Mouse (Mus musculus) adrenal gland, adult 8-10 months (tissue): ENCODE measurements around the gene Scn5a. TPM values are rescaled to one million over a fixed set of nuclear protein-coding genes. Genes with fewer than 3 reads are reported as not detected.

Experiments used
- DNase-seq: peaks from one replicate; pipeline ENCODE4 v3.0.0; 2022
- total RNA-seq, 4 experiments: library from RNA; stranded (reverse); gene quantifications; 2 replicates each; pipeline ENCODE4 v1.2.4; 2022

Scn5a gene
- under 1 TPM in 3 of 4 experiments, not detected in 1; 0.03 to 0.78 (median 0.10) TPM for total RNA-seq

- DNase-seq, result no peak
Observed at GRCm38 (mm10) chr9:119578636-119579438, at the start of gene Scn5a. Scn5a (minus strand) TSS chr9:119579016.

DNA sequence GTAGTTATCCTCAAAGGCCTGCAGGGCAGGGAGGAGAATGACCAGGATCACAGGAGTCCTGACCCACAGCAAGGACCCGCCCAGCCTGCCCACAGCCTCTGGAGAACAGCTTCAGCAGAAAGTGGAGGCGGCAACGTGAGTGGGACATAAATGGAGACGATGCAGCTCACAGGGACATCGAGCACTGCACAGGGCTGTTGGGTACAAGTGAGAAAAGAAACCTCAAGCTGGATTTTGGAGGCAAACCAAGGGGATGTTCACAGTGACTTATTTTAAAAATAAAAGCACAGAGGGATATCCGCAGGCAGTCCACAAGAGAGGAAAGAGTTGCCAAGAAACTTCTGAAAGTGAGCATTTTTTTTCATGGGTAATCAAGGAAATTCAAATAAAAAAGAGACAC is 48.4 kb upstream of the Scn5a start:
- DNase-seq, result no peak

GRCm38 (mm10) chr9:119624151-119624550 is 45.3 kb upstream of the Scn5a start:
- no peak for DNase-seq

GRCm38 (mm10) chr9:119614798-119615197 is 36.0 kb upstream of the Scn5a start:
- DNase-seq, result no peak

- no peak for DNase-seq
Observed at GRCm38 (mm10) chr9:119610563-119611166, 31.8 kb upstream of the Scn5a start.

GRCm38 (mm10) chr9:119606906-119607305 is 28.1 kb upstream of the Scn5a start:
- no peak for DNase-seq

DNA sequence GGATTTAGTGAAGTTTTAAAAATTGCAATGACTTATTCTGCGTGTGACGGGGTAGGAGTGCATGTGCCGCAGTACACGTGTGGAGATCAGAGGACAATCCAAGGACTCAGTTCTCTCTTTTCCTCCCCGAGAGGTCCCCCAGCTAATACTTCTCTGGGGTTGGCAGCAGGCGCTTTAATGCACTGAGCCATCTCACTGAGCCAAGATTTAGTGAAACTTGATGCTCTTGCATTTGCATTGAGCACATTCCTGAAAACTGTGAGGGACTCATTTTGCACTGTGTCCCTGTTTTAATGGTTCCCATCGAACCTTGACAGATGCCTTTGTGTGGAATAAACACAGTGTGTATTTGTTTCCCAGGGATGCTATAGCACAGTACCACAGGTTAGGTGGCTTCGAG is 25.8 kb upstream of the Scn5a start:
- DNase-seq, result no peak

- no peak for DNase-seq
Observed at GRCm38 (mm10) chr9:119598501-119598900, 19.7 kb upstream of the Scn5a start.

- DNase-seq, result no peak
Observed at GRCm38 (mm10) chr9:119597332-119597731, 18.5 kb upstream of the Scn5a start.

DNA sequence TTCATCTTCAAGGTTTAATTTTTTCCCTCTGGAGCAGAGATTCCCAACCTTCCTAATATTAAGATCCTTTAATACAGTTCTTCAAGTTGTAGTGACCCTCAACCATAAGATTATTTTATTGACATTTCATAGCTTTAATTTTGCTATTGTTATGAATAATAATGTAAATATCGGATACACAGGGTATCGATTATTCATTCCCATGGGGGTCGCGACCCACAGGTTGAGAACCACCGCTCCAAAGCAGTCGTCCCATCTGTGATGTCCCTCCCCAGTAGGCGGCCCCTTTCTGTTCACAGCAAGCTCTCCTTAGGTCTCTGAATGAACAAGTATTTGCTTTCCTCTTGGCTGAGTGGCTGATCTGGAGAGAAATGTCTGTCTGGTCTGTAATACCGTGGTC is 10.8 kb upstream of the Scn5a start:
- no peak for DNase-seq

DNA sequence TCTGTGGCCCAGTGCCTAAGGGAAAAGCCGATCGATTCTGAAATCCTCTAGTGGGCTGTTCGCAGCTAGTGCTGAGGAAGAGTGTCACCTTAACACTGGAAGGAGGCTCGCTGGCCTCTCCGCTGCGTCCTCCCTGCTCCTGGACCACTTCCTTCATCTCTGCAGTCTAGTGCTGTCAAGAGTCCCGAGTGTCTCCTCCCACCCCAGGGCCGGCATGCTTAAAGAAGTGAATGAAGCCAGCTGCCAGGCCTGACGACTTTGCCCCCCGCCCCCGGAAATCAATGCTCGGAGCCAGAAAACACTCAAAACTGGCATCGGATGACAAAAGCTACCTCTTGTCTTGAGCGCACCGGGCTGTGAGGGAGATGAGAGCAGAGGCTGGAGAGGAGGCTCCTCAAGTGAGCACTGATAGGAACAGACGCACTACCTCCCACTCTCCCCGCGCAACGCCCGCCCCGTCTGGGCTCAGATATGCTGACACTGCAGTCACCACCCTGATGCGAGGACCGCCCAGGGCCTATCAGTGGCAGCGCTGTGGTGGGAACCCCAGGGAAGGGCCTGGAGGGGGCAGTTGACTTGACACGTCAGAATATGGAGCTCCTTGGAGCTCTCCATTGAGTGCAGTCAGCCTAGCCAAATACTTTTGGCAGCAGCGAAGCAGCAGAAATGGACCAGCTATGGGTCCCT is 10.1 kb upstream of the Scn5a start:
- no peak for DNase-seq

DNA sequence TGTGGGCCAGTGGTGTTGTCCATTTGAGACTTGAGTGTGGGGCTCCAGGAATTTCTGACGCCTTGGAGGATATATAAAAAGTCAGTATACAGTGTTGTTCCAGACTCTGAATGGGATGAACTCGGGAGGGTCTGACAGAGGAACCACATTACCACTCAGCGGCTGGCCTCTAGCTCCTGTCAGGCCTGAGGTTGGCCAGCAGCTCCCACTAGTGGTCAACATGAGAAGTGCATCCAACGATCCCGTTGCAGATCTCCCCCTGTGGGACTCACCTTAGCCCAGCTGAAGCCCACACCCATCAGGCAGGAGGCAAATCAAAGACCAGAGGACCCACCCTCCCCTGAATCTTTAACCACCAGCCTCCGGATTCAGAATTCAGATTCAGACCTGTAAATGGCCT is 1.9 kb upstream of the Scn5a start:
- DNase-seq, result peak; percentile 17

GRCm38 (mm10) chr9:119580187-119580586 is 1.4 kb upstream of the Scn5a start:
- no peak for DNase-seq

DNA sequence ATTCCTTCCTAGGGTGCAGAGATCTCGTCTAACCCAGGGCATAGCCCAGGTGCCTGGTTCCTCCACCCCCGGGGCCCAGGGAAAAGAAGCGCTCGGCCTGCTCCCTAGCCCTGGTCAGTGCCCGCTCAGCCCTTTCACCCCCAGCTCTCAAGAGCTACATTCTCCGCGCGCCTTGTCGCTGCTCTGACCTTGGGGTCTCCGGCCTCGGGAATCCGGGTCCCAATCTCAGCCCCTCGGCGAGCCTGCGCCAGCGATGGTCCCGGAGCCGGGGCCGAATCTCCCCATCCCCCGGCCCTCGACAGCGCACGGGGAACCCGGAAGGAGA is 543 bp downstream of the Scn5a start:
- no peak for DNase-seq

DNA sequence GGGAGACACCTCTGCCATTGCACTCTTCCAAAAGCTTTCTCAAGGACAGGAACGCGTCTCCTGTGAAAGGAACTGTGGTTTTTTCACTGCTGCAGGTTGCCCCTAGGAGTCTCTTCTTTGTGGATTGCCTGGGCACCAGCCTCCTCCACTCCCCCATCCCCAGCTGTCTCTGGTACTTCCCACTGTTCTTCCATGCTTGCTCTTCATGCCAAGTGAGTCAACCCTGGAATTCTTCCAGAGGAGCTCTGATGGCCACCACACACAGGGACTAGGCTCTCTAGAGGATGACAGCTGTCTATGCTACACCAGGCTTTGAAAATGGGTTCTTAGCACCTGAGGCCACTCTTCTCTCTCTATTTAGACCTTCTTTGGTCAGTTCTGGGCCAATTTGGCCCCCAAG is 1.8 kb downstream of the Scn5a start:
- no peak for DNase-seq

DNA sequence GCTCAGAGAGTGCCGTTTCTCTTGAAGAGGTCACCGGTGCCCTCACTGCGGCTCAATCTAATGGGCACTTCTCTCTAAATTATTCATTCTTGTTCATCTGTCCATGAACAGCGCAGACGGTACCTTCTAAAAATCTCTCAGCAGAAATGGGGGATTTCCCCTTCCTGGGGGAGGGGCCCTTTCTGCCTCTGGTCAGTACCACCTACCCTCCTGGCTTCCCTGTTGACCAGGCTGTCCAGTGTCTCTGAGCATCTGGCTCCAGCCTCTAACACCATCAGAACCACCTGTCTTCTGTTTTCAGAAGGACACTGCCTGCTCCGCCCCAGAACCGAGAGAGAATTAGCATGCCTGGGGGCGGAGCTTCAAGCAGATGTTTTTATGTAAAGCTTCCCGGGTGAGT is 3.1 kb downstream of the Scn5a start:
- no peak for DNase-seq

DNA sequence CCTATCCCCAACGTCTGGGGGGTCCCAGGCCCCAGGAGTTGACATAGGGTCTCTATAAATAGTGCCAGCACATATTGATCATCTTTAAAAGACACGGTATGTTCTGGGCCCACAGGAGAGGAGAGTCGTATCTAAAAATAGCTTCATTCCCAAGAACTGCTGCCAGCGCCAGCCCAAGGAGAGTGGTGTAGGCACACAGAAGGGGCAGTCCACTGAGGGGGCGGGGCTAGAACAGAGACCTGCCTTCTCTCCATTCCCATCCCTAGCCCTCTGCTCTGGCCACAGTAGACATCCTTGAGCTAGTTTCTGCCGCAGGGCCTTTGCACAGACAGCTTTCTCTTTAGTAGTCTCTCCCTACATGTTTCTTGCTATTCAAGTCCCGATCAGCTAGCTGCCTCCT is 4.5 kb downstream of the Scn5a start:
- no peak for DNase-seq

DNA sequence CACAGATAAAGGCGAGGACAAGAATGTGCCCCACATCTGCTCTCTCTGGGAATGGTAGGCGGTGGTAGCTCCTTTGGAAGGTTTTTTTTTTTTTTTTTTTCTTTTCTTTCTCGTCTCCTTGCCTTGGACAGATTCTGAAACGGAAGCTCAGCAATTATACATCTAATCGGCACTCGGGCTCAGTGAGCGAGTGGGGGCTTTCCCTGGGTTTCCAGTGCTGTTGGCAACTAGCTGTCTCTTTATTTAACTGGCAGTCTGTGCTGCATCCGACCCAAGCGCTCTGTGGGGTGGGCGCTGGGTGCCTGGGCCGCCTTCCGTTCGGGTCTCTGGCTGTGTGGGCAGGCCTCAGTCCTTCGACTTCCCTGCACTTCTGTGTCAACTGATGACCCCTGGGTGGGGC is 5.8 kb downstream of the Scn5a start:
- no peak for DNase-seq

DNA sequence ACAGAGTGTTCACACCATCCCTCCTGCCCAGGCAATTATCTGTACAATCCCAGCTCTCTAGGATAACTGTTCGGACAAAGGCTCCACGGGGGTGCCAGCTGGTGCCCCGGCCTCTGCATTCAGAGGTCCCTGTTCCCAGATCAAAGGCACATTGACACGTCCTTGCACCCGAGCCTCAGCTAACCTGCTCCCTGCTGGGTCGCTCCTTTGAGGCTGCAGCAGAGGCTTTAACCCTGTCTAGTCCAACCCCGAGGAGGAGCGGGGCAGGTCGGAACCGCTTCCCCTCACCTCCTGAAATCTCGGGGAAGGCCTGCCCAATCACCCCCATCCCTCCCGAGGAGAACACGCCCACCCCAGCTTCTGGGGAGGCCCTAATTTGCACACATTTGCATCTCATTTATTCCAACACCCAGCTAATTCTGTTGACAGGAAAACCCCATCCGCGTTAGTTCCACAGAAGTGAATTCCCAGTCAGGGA is 7.4 kb downstream of the Scn5a start:
- no peak for DNase-seq

- DNase-seq, result no peak
Observed at GRCm38 (mm10) chr9:119570652-119571051, 8.2 kb downstream of the Scn5a start.

DNA sequence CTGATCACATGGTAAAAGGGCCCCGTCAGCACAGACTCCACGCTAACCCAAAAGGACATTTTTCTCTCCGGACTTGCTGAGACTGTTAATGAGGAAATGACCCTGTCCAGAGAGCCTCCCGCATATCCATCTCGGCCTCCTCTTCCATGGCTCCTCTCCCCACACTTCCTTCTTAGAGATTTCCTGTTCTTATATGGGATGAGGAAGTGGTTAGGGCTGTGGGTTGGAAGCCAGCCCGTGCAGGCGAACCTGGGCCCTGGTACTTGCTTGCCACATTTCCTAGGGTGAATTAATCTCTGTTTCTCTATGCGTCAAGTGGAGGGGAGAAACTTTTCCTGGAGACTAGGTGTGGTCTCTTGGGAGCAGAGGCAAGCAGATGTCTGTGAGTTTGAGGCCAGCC is 10.1 kb downstream of the Scn5a start:
- no peak for DNase-seq

DNA sequence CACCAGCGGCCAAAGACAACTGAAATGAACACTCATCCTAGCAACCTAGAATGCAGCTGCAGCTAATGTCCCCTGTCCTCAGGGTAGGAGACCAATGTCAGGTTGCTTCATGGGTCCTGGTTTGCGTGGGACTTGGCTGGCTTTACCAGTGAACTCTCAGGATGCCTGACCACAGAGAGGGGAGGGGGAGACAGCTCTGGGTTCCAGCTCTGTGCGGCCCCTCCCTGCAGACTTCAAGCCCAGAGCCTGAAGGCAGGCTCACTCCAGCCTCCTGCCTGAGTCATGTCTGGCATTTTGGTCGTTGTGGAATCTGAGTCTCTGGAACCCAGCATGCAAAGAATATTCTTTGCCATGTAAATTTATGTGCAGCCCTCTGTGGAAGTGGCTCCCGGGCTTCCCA is 11.0 kb downstream of the Scn5a start:
- DNase-seq, result no peak

- no peak for DNase-seq
Observed at GRCm38 (mm10) chr9:119566214-119566613, 12.6 kb downstream of the Scn5a start.

DNA sequence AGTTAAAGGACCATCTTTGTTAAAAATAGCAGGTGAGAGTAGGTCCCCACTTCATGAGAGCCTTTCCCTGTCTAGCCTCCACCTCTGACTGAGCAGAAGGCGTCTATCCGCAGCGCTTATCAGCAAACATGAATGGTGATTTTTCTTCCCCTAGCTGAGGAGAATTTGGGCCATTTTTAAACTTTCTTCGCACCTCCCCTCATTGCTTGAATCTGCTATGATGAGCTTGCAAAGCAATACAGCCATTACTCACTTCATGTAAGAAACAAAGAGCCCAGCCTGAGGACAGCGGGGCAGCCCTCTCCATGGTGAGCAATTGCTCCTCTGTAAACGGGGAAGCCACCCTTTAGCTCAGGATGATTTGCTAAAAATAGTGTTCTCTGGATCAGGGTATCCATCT is 14.0 kb downstream of the Scn5a start:
- no peak for DNase-seq
